ENCODE assay signal across 8 mouse cellular contexts in the genomic region with DNA sequence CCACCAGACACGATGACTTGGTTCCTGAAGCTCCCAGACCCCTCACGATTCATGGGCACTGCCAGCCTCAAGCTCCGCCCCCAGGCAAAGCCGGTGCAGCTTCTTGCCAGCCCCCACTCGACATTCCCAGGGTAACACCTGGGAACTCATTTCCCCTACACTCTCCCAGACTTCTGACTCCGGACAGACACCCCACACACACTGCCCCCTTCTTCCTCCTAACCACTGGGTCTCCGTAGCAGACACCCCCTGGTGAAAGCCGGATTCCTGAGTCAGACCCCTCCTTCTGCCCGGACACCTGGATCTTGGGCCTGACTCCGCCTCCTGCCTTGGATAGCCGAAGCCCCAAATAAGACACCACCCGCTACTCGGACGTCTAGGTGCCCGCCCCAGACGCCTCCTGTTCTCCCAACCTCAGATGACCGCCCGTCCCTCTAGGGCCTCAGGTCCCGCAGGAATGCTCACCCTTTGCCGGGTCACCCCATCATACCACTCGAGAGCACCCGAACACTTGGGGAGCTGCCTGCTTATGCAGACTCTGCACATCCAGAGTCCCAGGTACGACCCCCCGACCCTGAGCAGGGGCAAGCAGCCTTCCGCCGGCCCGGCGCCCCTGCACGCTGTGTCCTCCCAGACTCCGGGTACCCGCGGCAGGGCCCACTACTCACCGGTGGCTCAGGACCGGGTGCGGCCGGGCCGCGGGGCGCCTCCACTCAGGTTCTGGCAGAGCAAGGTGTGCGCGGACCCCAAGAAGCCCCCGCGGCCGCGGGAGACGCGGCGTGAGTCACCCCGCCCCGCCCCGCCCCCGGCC. TPM values are rescaled to one million over a fixed set of nuclear protein-coding genes. Genes with fewer than 3 reads are reported as not detected.
A peak's percentile ranks its signal among the peaks of the same experiment; 100 is the strongest.
DNase-seq lines count a peak whose midpoint lies in the region; ATAC-seq and TF ChIP-seq lines count a peak whose summit lies in the region.

TSS of gene Cd164l2 (plus strand) at position 381 of the 811 bp plus-strand sequence.
TSS of gene Gpr3 (minus strand) at position 786 of the 811 bp plus-strand sequence.

- peak within 1 kb of the TSS; percentile 10; the same call in 1 of the 2 replicates for H3K27ac ChIP-seq in gastrocnemius, adult 2 months
- no peak within 1 kb of the TSS for H3K27ac ChIP-seq in thymus, adult 2 months (ENCODE audit: control insufficient read depth, insufficient read depth, low read length)
- H3K27ac ChIP-seq in hindbrain, embryonic 16.5 days (ENCODE audit: low read depth, low read length) = no peak within 1 kb of the TSS; the same call in 1 of the 2 replicates
- no peak within 1 kb of the TSS for H3K27ac ChIP-seq in neural tube, embryonic 12.5 days

- H3K9me3 ChIP-seq in hindbrain, embryonic 16.5 days (ENCODE audit: control insufficient read depth, low read length) = no peaks in the 10 kb centered on the region
- no peaks in the 10 kb centered on the region for H3K9me3 ChIP-seq in neural tube, embryonic 12.5 days

- WGBS in thymus, adult 2 months = 7% methylated on average over 52 of the region's 52 CpGs
- 1% methylated on average over 49 of the region's 52 CpGs for WGBS in hindbrain, embryonic 16.5 days
- WGBS in neural tube, embryonic 12.5 days = under 1% methylated on average over 49 of the region's 52 CpGs

- ATAC-seq in hindbrain, embryonic 16.5 days = peak; percentile 70
- peak; percentile 55 for ATAC-seq in neural tube, embryonic 12.5 days (ENCODE audit: low FRiP score, low read depth)

- H3K36me3 ChIP-seq in thymus, adult 2 months (ENCODE audit: control insufficient read depth, insufficient read depth, low read length) = no peaks in the 10 kb centered on the region
- H3K36me3 ChIP-seq in hindbrain, embryonic 16.5 days (ENCODE audit: control insufficient read depth, insufficient read depth, low read length) = no peaks in the 10 kb centered on the region
- no peaks in the 10 kb centered on the region for H3K36me3 ChIP-seq in neural tube, embryonic 12.5 days

- no peak for DNase-seq in gastrocnemius, adult 2 months
- DNase-seq in gastrocnemius, postnatal 14 days = no peak
- DNase-seq in thymus, adult 2 months = no peak
- DNase-seq in thymus, adult 18-20 months = no peak
- DNase-seq in gastrocnemius, postnatal 36 days = no peak
- no peak for DNase-seq in gastrocnemius, adult 8-10 months (ENCODE audit: low spot score in 2 of 2)

- intact Hi-C loops in gastrocnemius, adult 2 months (cut with DNase I) = loop anchor here (2.0 kb wide), 1 partner anchor 201 kb away; the partner anchor contains the start of gene Ahdc1
- intact Hi-C loops in gastrocnemius, postnatal 14 days (cut with DNase I; ENCODE audit: low total_unique reads) = no loop called here
- intact Hi-C loops in gastrocnemius, postnatal 36 days (cut with DNase I) = loop anchor here (5.0 to 10.0 kb wide), 2 partner anchors 205 to 267 kb away; no protein-coding TSS in a partner anchor

- no peak for TF ChIP-seq CTCF in gastrocnemius, adult 2 months (IDR thresholded peaks at IDR 0.05)
- no peak for TF ChIP-seq CTCF in thymus, adult 2 months (IDR thresholded peaks at IDR 0.05; ENCODE audit: borderline replicate concordance, control insufficient read depth, extremely low read depth, insufficient read depth, low read length, poor library complexity)

- peaks cover 19% of the 10 kb centered on the region for H3K4me1 ChIP-seq in thymus, adult 2 months (replicated peaks; ENCODE audit: control insufficient read depth, insufficient read depth, low read length)
- H3K4me1 ChIP-seq in hindbrain, embryonic 16.5 days (ENCODE audit: control insufficient read depth, insufficient read depth, low read depth, low read length) = peaks cover 9% of the 10 kb centered on the region
- H3K4me1 ChIP-seq in neural tube, embryonic 12.5 days = peaks cover 21% of the 10 kb centered on the region

- TF ChIP-seq POLR2A in thymus, adult 2 months (IDR thresholded peaks at IDR 0.05; ENCODE audit: control insufficient read depth, extremely low read depth, insufficient read depth, low read length, poor library complexity) = no peak

- peak within 1 kb of the TSS; percentile 79 for H3K9ac ChIP-seq in hindbrain, embryonic 16.5 days (ENCODE audit: low read depth, low read length)
- H3K9ac ChIP-seq in neural tube, embryonic 12.5 days = peak within 1 kb of the TSS; percentile 66

- peak within 1 kb of the TSS; percentile 99 for H3K4me2 ChIP-seq in hindbrain, embryonic 16.5 days (ENCODE audit: low read length)
- H3K4me2 ChIP-seq in neural tube, embryonic 12.5 days (replicated peaks) = peak within 1 kb of the TSS; percentile 94

- no peaks in the 10 kb centered on the region for H3K27me3 ChIP-seq in thymus, adult 2 months (ENCODE audit: control insufficient read depth, insufficient read depth, low read length)
- peaks cover 11% of the 10 kb centered on the region; the same call in 1 of the 2 replicates for H3K27me3 ChIP-seq in hindbrain, embryonic 16.5 days (replicated peaks; ENCODE audit: control insufficient read depth, insufficient read depth, low read length)
- peaks cover 38% of the 10 kb centered on the region for H3K27me3 ChIP-seq in neural tube, embryonic 12.5 days (replicated peaks)

- peak within 1 kb of the TSS; percentile 89 for H3K4me3 ChIP-seq in gastrocnemius, adult 2 months
- peak within 1 kb of the TSS; percentile 41 for H3K4me3 ChIP-seq in thymus, adult 2 months (ENCODE audit: control insufficient read depth, insufficient read depth, low read length)
- H3K4me3 ChIP-seq in hindbrain, embryonic 16.5 days (ENCODE audit: low read length) = peak within 1 kb of the TSS; percentile 80
- peak within 1 kb of the TSS; percentile 71 for H3K4me3 ChIP-seq in neural tube, embryonic 12.5 days

RNA-seq across cellular contexts. Expression of gene Cd164l2, which starts in this region (rescaled TPM):
- under 1 TPM in 1 of 2 experiments, not detected in 1; 0.26 TPM for total RNA-seq in gastrocnemius, adult 2 months (2021)
- total RNA-seq in gastrocnemius, postnatal 14 days (2021) = not detected
- 0.90 and 1.1 TPM in 2 replicates for polyA plus RNA-seq in thymus, adult 2 months (2012; rRNA removed)
- polyA plus RNA-seq in hindbrain, embryonic 16.5 days (2015; fragmentation: Nextera tagmentation; extraction: Ambion mirVana) = 5.6 and 8.3 TPM in 2 replicates
- polyA plus RNA-seq in neural tube, embryonic 12.5 days (2016; fragmentation: Nextera tagmentation; extraction: Ambion mirVana) = 0.42 and 0.79 TPM in 2 replicates
- total RNA-seq in gastrocnemius, postnatal 36 days (2021) = under 1 TPM in 1 of 2 experiments, not detected in 1; 0.27 TPM
- under 1 TPM in 1 of 4 experiments, not detected in 3; 0.59 TPM for total RNA-seq in gastrocnemius, adult 8-10 months (2022)

RNA-seq across cellular contexts. Expression of gene Gpr3, which starts in this region (rescaled TPM):
- not detected for total RNA-seq in gastrocnemius, adult 2 months (2021)
- total RNA-seq in gastrocnemius, postnatal 14 days (2021) = not detected
- 0.15 TPM in 1 of 2 replicates, not detected in the other for polyA plus RNA-seq in thymus, adult 2 months (2012; rRNA removed)
- 2.5 TPM in 2 replicates for polyA plus RNA-seq in hindbrain, embryonic 16.5 days (2015; fragmentation: Nextera tagmentation; extraction: Ambion mirVana)
- 0.38 and 0.74 TPM in 2 replicates for polyA plus RNA-seq in neural tube, embryonic 12.5 days (2016; fragmentation: Nextera tagmentation; extraction: Ambion mirVana)
- not detected for total RNA-seq in gastrocnemius, postnatal 36 days (2021)
- not detected for total RNA-seq in gastrocnemius, adult 8-10 months (2022)

Comparison
In these comparisons a context has a peak if more than half of its experiments do, and no peak if none do; other contexts are left out.
1. Peak in ATAC-seq, H3K4me3 ChIP-seq, H3K9ac ChIP-seq and H3K4me2 ChIP-seq in neural tube, embryonic 12.5 days; RNA of the genes that start here not detected or under 1 TPM.